Mouse (Mus musculus): ENCODE data around the gene Tuba3b. TPM values are rescaled to one million over a fixed set of nuclear protein-coding genes. Genes with fewer than 3 reads are reported as not detected.

Gene Tuba3b
- polyA plus RNA-seq, 1 experiment from 2014 or later: not detected

DNA sequence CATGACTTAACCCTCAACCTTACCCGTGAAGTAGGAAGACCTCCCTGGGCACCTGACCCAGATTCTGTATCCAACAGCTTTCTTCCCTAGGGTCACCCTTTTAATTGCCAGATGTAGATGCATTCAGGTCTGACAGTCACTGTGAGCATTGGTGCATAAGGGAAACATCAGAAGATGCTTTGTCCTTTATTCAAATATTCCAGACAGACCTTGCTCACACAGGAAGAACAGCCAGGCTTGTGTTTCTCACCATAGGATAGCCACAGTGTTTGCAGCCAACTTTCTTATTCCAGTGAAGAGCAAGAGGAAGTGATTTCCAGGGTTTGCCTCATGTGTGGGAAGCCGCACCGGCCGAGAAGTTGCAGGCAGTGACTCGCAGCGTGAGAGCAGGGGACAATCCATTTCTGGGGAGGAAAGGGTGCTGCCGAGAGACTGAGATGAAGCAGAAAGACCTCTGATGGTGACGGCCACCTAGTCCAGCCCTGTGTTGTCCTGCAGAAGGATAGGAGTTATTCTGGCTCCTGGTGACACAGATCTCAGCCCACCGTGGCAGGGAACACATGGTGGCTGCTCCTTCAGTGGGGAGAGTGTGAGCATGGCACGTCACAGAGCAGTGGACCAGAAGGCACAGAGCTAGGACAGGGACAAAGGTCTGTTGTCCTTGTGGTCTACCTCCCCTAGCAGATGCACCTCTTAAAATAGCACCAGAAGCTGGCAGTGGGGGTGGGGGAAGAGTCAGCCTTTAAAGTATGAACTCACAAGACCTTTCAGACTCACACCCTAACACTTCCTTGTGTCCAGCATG, 34.0 kb upstream of the Tuba3b start:
- Histone ChIP-seq H3K4me3 (ENCODE audit: low read length) (no peak overlapping the region), H3K9ac (ENCODE audit: low read depth, low read length) (no peak overlapping the region), H3K27ac (ENCODE audit: low read depth, low read length) (no peak overlapping the region), H3K27me3 (ENCODE audit: control insufficient read depth, insufficient read depth, low read length) (no peaks in the 10 kb centered on the region), H3K4me2 (replicated peaks; ENCODE audit: low read depth, low read length) (no peak overlapping the region), H3K4me1 (ENCODE audit: control insufficient read depth, insufficient read depth, low read length) (peaks cover 22% of the 10 kb centered on the region), H3K9me3 (ENCODE audit: control insufficient read depth, low read length) (no peaks in the 10 kb centered on the region), H3K36me3 (ENCODE audit: control insufficient read depth, insufficient read depth, low read length) (no peaks in the 10 kb centered on the region)
- 55% methylated on average over 10 of the region's 10 CpGs for WGBS
- ATAC-seq (ENCODE audit: low FRiP score, low TSS enrichment): no peak

DNA sequence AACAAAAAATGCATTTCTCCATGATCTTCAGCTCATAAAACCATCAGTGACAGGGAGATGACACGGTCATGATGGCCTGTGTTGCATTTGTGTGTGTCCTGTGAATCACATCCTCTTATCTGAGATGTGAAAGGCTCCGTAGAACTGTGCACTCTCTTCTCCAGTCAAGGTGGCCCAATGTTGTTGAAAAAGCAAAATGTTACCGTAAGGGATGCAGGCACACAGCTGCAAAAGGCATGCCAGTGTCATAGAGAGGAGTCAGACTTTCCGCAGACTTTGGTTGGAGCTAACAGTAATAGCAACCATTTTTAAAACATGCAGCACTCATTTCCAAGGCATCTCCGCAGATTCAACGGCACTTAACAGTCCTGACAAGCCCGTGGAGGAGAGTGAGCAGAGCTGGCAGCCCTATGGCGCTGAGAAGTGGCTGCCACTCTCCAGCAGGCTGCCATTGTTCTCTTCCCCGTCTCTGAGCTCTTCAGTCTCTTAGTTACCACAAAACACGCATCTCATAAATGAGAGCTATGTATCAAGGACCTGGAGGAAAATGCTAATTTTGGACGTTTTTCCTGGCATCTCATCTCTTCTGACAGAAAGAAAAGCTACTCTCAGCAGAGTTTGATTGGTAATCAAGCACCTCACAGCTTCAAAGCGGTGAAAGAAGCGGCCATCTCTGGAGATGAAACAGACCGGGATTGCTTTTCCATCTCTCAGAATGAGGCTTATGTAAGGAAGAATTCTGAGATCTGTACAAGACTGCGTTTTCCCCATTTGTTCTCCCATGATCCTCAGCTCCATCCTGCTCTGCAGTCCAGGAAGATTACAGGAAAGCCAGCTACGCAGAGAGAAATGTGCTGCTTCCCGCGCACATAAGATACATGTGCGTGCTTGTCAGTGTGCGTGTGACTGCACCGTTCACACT, 30.2 kb upstream of the Tuba3b start:
- no peak overlapping the region for H3K4me3 ChIP-seq (ENCODE audit: low read length)

GRCm38 (mm10) chr6:145590501-145591293, 24.9 kb upstream of the Tuba3b start:
- Histone ChIP-seq H3K27ac (ENCODE audit: low read depth, low read length) (no peak overlapping the region), H3K27me3 (ENCODE audit: control insufficient read depth, insufficient read depth, low read length) (no peaks in the 10 kb centered on the region), H3K4me3 (ENCODE audit: low read length) (no peak overlapping the region), H3K9me3 (ENCODE audit: control insufficient read depth, low read length) (no peaks in the 10 kb centered on the region), H3K4me2 (replicated peaks; ENCODE audit: low read depth, low read length) (no peak overlapping the region), H3K4me1 (ENCODE audit: control insufficient read depth, insufficient read depth, low read length) (peaks cover 28% of the 10 kb centered on the region), H3K9ac (ENCODE audit: low read depth, low read length) (no peak overlapping the region), H3K36me3 (ENCODE audit: control insufficient read depth, insufficient read depth, low read length) (no peaks in the 10 kb centered on the region)
- ATAC-seq (ENCODE audit: low FRiP score, low TSS enrichment): 0 out of 2 replicates have a peak, but pooled peaks have one; percentile 53
- WGBS: 38% methylated on average over 11 of the region's 11 CpGs

More for the DNA sequence above, 30.2 kb upstream of the Tuba3b start:
- H3K9ac ChIP-seq (ENCODE audit: low read depth, low read length): no peak overlapping the region
- no peak overlapping the region for H3K27ac ChIP-seq (ENCODE audit: low read depth, low read length)
- WGBS: 85% methylated on average over 21 of the region's 21 CpGs
- ATAC-seq (ENCODE audit: low FRiP score, low TSS enrichment): no peak
- no peaks in the 10 kb centered on the region for H3K9me3 ChIP-seq (ENCODE audit: control insufficient read depth, low read length)
- H3K4me2 ChIP-seq (replicated peaks; ENCODE audit: low read depth, low read length): no peak overlapping the region
- H3K36me3 ChIP-seq (ENCODE audit: control insufficient read depth, insufficient read depth, low read length): no peaks in the 10 kb centered on the region
- H3K27me3 ChIP-seq (ENCODE audit: control insufficient read depth, insufficient read depth, low read length): no peaks in the 10 kb centered on the region
- H3K4me1 ChIP-seq (ENCODE audit: control insufficient read depth, insufficient read depth, low read length): peaks cover 6% of the 10 kb centered on the region; the same call in 1 of the 2 replicates

DNA sequence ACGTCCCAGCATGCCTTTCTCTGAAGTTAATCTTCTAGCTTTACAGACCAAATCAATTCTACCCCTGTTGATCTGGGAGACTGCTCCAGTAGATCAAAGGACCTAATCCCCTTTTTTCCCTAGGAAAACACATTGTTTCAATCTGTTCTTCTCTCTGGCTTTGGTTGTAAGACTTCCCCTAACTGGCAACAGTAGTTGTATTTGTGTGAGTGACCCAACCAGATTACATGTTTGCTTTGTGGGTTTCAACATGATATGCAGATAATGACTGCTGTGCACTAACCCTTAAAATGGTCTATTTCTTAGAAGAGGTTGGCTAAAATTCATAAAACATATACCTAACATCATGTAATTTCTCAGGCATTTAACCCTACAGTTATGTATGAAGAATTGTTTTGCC, 24.0 kb upstream of the Tuba3b start:
- no peaks in the 10 kb centered on the region for H3K36me3 ChIP-seq (ENCODE audit: control insufficient read depth, insufficient read depth, low read length)
- peaks cover 32% of the 10 kb centered on the region for H3K4me1 ChIP-seq (ENCODE audit: control insufficient read depth, insufficient read depth, low read length)
- no peak overlapping the region for H3K9ac ChIP-seq (ENCODE audit: low read depth, low read length)
- H3K9me3 ChIP-seq (ENCODE audit: control insufficient read depth, low read length): no peaks in the 10 kb centered on the region
- 74% methylated on average over 1 of the region's 1 CpGs for WGBS
- no peak for ATAC-seq (ENCODE audit: low FRiP score, low TSS enrichment)
- H3K27ac ChIP-seq (ENCODE audit: low read depth, low read length): no peak overlapping the region
- H3K4me2 ChIP-seq (replicated peaks; ENCODE audit: low read depth, low read length): no peak overlapping the region
- H3K4me3 ChIP-seq (ENCODE audit: low read length): no peak overlapping the region
- no peaks in the 10 kb centered on the region for H3K27me3 ChIP-seq (ENCODE audit: control insufficient read depth, insufficient read depth, low read length)

DNA sequence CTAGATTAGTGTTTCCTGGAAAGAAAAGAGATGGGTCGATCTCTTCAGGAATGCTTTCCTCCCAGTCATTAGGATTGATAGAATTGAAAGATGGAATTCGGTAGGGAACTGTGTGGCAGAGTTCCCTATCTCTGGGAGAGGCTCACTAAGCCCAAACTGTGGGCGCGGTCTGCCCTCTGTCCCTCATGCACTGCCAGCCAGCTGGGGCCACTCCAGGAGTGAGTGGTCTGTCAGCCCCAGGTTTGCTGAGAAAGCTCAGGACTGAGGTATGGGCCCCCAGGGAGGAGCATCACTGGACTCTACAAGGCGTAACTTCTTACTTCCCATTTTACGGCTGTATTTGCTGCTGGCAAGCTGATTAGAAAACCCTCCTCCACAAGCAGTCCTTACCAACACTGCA, 23.5 kb upstream of the Tuba3b start:
- H3K9me3 ChIP-seq (ENCODE audit: control insufficient read depth, low read length): no peaks in the 10 kb centered on the region
- peak; percentile 21; the same call in 1 of the 2 replicates for ATAC-seq (ENCODE audit: low FRiP score, low TSS enrichment)
- H3K27me3 ChIP-seq (ENCODE audit: control insufficient read depth, insufficient read depth, low read length): no peaks in the 10 kb centered on the region
- no peak overlapping the region for H3K4me3 ChIP-seq (ENCODE audit: low read length)
- peak overlapping the region; percentile 79 for H3K27ac ChIP-seq (ENCODE audit: low read depth, low read length)
- 53% methylated on average over 6 of the region's 6 CpGs for WGBS
- no peak overlapping the region for H3K9ac ChIP-seq (ENCODE audit: low read depth, low read length)
- H3K4me2 ChIP-seq (replicated peaks; ENCODE audit: low read depth, low read length): no peak overlapping the region
- H3K36me3 ChIP-seq (ENCODE audit: control insufficient read depth, insufficient read depth, low read length): no peaks in the 10 kb centered on the region
- peaks cover 32% of the 10 kb centered on the region for H3K4me1 ChIP-seq (ENCODE audit: control insufficient read depth, insufficient read depth, low read length)

DNA sequence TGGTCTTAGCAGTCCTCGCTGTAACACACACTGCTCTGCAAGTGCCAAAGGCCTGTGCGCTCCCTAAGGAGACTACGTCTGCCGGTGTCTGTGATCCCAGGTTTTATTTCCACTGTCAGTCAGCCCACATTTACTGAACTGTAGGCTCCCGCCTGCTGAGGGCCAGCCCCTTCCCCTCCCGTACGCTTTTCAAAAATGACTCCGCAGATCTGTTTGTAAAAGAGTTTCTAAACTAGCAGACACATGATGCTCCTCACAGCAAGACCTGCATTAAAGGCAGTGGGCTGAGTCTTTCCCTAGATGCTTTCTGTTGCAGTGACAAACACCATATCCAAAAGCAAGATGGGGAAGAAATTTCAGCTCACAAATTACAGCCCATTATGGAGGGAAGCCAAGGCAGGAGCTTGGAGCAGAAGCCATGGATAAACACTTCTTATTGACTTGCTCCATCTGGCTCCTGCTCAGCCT, 23.0 kb upstream of the Tuba3b start:
- H3K4me1 ChIP-seq (ENCODE audit: control insufficient read depth, insufficient read depth, low read length): peaks cover 32% of the 10 kb centered on the region
- H3K36me3 ChIP-seq (ENCODE audit: control insufficient read depth, insufficient read depth, low read length): no peaks in the 10 kb centered on the region

GRCm38 (mm10) chr6:145593991-145594390, 21.6 kb upstream of the Tuba3b start:
- Histone ChIP-seq H3K4me3 (ENCODE audit: low read length) (no peak overlapping the region), H3K9ac (ENCODE audit: low read depth, low read length) (no peak overlapping the region), H3K9me3 (ENCODE audit: control insufficient read depth, low read length) (no peaks in the 10 kb centered on the region), H3K27me3 (ENCODE audit: control insufficient read depth, insufficient read depth, low read length) (no peaks in the 10 kb centered on the region), H3K27ac (ENCODE audit: low read depth, low read length) (peak overlapping the region; percentile 37; the same call in 1 of the 2 replicates), H3K4me2 (replicated peaks; ENCODE audit: low read depth, low read length) (no peak overlapping the region), H3K36me3 (ENCODE audit: control insufficient read depth, insufficient read depth, low read length) (no peaks in the 10 kb centered on the region), H3K4me1 (ENCODE audit: control insufficient read depth, insufficient read depth, low read length) (peaks cover 32% of the 10 kb centered on the region)
- ATAC-seq (ENCODE audit: low FRiP score, low TSS enrichment): peak; percentile 66
- 10% methylated on average over 7 of the region's 7 CpGs for WGBS

More for the DNA sequence above, 23.0 kb upstream of the Tuba3b start:
- no peak overlapping the region for H3K4me3 ChIP-seq (ENCODE audit: low read length)
- no peak overlapping the region for H3K4me2 ChIP-seq (replicated peaks; ENCODE audit: low read depth, low read length)
- ATAC-seq (ENCODE audit: low FRiP score, low TSS enrichment): 0 out of 2 replicates have a peak, but pooled peaks have one; percentile 11
- WGBS: 32% methylated on average over 8 of the region's 8 CpGs
- no peak overlapping the region for H3K9ac ChIP-seq (ENCODE audit: low read depth, low read length)
- no peaks in the 10 kb centered on the region for H3K27me3 ChIP-seq (ENCODE audit: control insufficient read depth, insufficient read depth, low read length)
- no peaks in the 10 kb centered on the region for H3K9me3 ChIP-seq (ENCODE audit: control insufficient read depth, low read length)
- peak overlapping the region; percentile 79 for H3K27ac ChIP-seq (ENCODE audit: low read depth, low read length)

GRCm38 (mm10) chr6:145595905-145596304, 19.7 kb upstream of the Tuba3b start:
- Histone ChIP-seq H3K4me1 (ENCODE audit: control insufficient read depth, insufficient read depth, low read length) (peaks cover 25% of the 10 kb centered on the region), H3K27me3 (ENCODE audit: control insufficient read depth, insufficient read depth, low read length) (no peaks in the 10 kb centered on the region), H3K4me2 (replicated peaks; ENCODE audit: low read depth, low read length) (no peak overlapping the region), H3K4me3 (ENCODE audit: low read length) (no peak overlapping the region), H3K9me3 (ENCODE audit: control insufficient read depth, low read length) (no peaks in the 10 kb centered on the region), H3K9ac (ENCODE audit: low read depth, low read length) (no peak overlapping the region), H3K36me3 (ENCODE audit: control insufficient read depth, insufficient read depth, low read length) (no peaks in the 10 kb centered on the region), H3K27ac (ENCODE audit: low read depth, low read length) (no peak overlapping the region)
- WGBS: 52% methylated on average over 4 of the region's 4 CpGs
- no peak for ATAC-seq (ENCODE audit: low FRiP score, low TSS enrichment)
